Mouse (Mus musculus) limb, embryonic 13.5 days (tissue): ENCODE measurements at regions not wholly inside any gene's neighbourhood (a gene's known extent, or its start where the extent isn't known, plus 50 kb on each side); places are given as distances from the start of the nearest gene placed in this dataset.
"Not testable (repeated sequence)": the region's sequence is repeated elsewhere in the genome, so short reads cannot be mapped to it uniquely, and the experiment has no call there.

Experiments used
- ATAC-seq: fragments of 200-750 bp; cut with Nextera tagmentation; 2 replicates; pipeline ENCODE4 v1.8.0; 2017; ENCODE audit warnings: low read depth, moderate number of reproducible peaks, moderate TSS enrichment; ENCODE audit not compliant: low FRiP score
- H3K27ac ChIP-seq: fragments of 300-500 bp; sonication (generic); 2 replicates; pipeline ENCODE4 v1.5.1; 2015; ENCODE audit warnings: inconsistent platforms, mild to moderate bottlenecking, moderate library complexity
- H3K27me3 ChIP-seq: fragments of 300-500 bp; sonication (generic); 2 replicates; pipeline ENCODE4 v1.6.1; 2015; ENCODE audit warnings: mild to moderate bottlenecking, inconsistent platforms
- H3K36me3 ChIP-seq: fragments of 300-500 bp; sonication (generic); 2 replicates; pipeline ENCODE4 v1.6.1; 2015; ENCODE audit warnings: inconsistent platforms, mild to moderate bottlenecking, moderate library complexity
- H3K4me1 ChIP-seq: fragments of 300-500 bp; sonication (generic); 2 replicates; pipeline ENCODE4 v1.6.1; 2015; ENCODE audit warnings: inconsistent platforms
- H3K4me2 ChIP-seq: fragments of 300-500 bp; sonication (generic); replicated peaks from 2 replicates; pipeline ENCODE4 v1.6.1; 2015; ENCODE audit warnings: inconsistent platforms, mild to moderate bottlenecking, moderate library complexity
- H3K4me3 ChIP-seq: fragments of 300-500 bp; sonication (generic); 2 replicates; pipeline ENCODE4 v1.5.1; 2015; ENCODE audit warnings: moderate library complexity, mild to moderate bottlenecking, inconsistent platforms
- H3K9ac ChIP-seq: fragments of 300-500 bp; sonication (generic); 2 replicates; pipeline ENCODE4 v1.6.1; 2015; ENCODE audit warnings: mild to moderate bottlenecking, inconsistent platforms
- H3K9me3 ChIP-seq: fragments of 300-500 bp; sonication (generic); 2 replicates; pipeline ENCODE4 v1.6.1; 2016; ENCODE audit warnings: inconsistent platforms
- WGBS: fragments of 180-500 bp; shearing (Covaris S2); methylation state at CpG from one replicate; pipeline ENCODE4 v1.1.7; 2015; 5-methylcytosine and 5-hydroxymethylcytosine counted together

DNA sequence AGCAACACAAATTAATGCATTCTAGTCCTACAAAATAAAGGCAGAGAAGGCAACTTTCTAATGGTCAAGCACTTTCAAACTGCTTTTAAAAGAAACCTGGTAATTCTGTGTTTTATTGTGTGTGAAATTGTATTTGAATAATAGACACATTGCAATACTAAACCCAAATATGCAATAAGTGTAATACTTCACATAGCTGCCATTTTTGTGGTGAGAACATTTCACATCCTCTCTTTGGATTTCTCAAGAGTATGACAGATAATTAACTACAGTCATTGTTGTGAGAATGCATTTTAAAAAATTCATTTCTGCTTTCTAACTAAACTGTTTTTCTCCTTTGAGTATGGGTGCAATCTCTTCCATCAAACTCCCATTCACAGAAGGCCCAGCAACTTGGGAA lies 256.4 kb downstream of the Sema3d start:
- H3K4me2 ChIP-seq: no peak overlapping the region
- ATAC-seq: no peak
- H3K9me3 ChIP-seq: no peaks in the 10 kb centered on the region
- no peaks in the 10 kb centered on the region for H3K36me3 ChIP-seq
- no peak overlapping the region for H3K27ac ChIP-seq
- H3K27me3 ChIP-seq: no peaks in the 10 kb centered on the region
- H3K4me3 ChIP-seq: no peak overlapping the region
- H3K4me1 ChIP-seq: peaks cover 17% of the 10 kb centered on the region
- H3K9ac ChIP-seq: no peak overlapping the region

DNA sequence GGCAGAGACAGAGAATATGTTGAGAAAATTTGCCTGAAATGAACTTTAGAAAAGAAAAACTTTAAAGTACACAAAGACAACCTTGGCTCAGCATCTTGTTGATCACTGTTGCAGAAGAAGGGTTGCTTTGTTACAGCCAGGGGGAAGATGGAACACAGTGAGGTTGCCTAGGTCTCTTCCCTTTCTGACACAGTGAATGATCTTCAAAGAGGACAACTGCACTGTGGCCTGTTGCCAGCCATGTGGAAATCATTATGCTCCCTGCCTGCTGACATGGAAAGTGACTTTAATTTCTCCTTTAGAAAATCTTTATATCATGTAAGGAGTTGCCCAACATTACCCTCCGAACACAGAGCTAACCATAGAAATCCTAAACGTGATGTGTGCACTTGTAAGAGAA lies 263.1 kb downstream of the Sema3d start:
- H3K9ac ChIP-seq: no peak overlapping the region
- H3K9me3 ChIP-seq: no peaks in the 10 kb centered on the region
- no peaks in the 10 kb centered on the region for H3K36me3 ChIP-seq
- WGBS: 47% methylated on average over 2 of the region's 2 CpGs
- H3K4me3 ChIP-seq: no peak overlapping the region
- no peaks in the 10 kb centered on the region for H3K27me3 ChIP-seq
- peaks cover 6% of the 10 kb centered on the region; the same call in 1 of the 2 replicates for H3K4me1 ChIP-seq
- H3K4me2 ChIP-seq: no peak overlapping the region
- no peak overlapping the region for H3K27ac ChIP-seq
- ATAC-seq: no peak

DNA sequence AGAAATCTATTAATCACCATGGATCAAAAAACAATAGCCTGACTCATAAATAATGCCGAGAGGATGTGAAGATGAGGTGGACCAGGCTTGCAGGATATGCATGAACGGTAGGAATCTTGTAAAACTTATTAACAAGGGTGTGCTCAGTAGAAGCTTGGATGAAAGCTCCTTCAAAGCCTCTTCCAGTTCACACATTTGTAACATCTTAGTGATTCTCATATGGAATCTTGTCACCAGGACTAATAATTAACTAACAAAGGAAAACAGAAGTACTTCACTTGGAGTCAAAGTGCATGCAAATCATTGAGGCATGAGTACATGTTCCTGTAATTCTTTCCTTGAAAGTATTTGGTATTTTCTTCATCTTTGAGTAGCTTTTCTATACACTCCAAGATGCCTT lies 290.5 kb downstream of the Sema3d start:
- Histone ChIP-seq H3K36me3 (no peaks in the 10 kb centered on the region), H3K27ac (no peak overlapping the region), H3K4me2 (no peak overlapping the region), H3K4me1 (peaks cover 7% of the 10 kb centered on the region; the same call in 1 of the 2 replicates), H3K27me3 (no peaks in the 10 kb centered on the region), H3K4me3 (no peak overlapping the region), H3K9me3 (no peaks in the 10 kb centered on the region), H3K9ac (no peak overlapping the region)
- ATAC-seq: no peak
- WGBS: 68% methylated on average over 2 of the region's 2 CpGs

- WGBS: 61% methylated on average over 4 of the region's 4 CpGs
- no peak overlapping the region for H3K4me2 ChIP-seq
- H3K4me3 ChIP-seq: no peak overlapping the region
- H3K4me1 ChIP-seq: peaks cover 7% of the 10 kb centered on the region; the same call in 1 of the 2 replicates
- H3K9ac ChIP-seq: no peak overlapping the region
- H3K36me3 ChIP-seq: no peaks in the 10 kb centered on the region
- no peak overlapping the region for H3K27ac ChIP-seq
- ATAC-seq: no peak
- no peaks in the 10 kb centered on the region for H3K9me3 ChIP-seq
- no peaks in the 10 kb centered on the region for H3K27me3 ChIP-seq
These were observed 290.9 kb downstream of the Sema3d start for GRCm38 (mm10) chr5:12674134-12674533.

GRCm38 (mm10) chr5:12676712-12677111 lies 293.5 kb downstream of the Sema3d start:
- Histone ChIP-seq H3K9me3 (no peaks in the 10 kb centered on the region), H3K27me3 (no peaks in the 10 kb centered on the region), H3K9ac (no peak overlapping the region), H3K4me3 (no peak overlapping the region), H3K4me2 (no peak overlapping the region), H3K36me3 (no peaks in the 10 kb centered on the region), H3K4me1 (peaks cover 7% of the 10 kb centered on the region; the same call in 1 of the 2 replicates), H3K27ac (no peak overlapping the region)
- WGBS: 17% methylated on average over 3 of the region's 3 CpGs
- no peak; the same call in 1 of the 2 replicates for ATAC-seq

DNA sequence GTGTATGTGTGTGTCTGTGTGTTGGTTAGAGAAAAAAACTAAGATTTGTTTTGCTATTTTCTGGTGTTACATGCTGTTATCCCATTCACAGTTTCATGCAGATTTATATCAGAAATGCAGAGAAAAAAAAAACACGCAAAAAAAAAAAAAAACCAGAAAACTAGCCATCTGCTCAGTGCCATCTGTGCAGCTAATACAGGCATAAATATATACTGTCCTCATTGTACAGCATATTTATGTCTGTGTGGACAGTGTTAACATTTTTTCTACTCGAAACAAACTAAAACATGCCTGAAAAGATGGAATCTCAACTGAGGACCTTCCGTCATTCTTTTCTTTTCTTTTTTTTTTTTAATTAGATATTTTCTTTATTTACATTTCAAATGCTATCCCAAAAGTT lies 331.7 kb downstream of the Sema3d start:
- H3K27me3 ChIP-seq: no peaks in the 10 kb centered on the region
- no peak for ATAC-seq
- H3K27ac ChIP-seq: no peak overlapping the region
- H3K9ac ChIP-seq: no peak overlapping the region
- H3K4me3 ChIP-seq: no peak overlapping the region
- no peak overlapping the region for H3K4me2 ChIP-seq
- no peaks in the 10 kb centered on the region for H3K4me1 ChIP-seq
- WGBS: 87% methylated on average over 3 of the region's 3 CpGs
- H3K36me3 ChIP-seq: peaks cover 5% of the 10 kb centered on the region
- peaks cover 15% of the 10 kb centered on the region for H3K9me3 ChIP-seq

DNA sequence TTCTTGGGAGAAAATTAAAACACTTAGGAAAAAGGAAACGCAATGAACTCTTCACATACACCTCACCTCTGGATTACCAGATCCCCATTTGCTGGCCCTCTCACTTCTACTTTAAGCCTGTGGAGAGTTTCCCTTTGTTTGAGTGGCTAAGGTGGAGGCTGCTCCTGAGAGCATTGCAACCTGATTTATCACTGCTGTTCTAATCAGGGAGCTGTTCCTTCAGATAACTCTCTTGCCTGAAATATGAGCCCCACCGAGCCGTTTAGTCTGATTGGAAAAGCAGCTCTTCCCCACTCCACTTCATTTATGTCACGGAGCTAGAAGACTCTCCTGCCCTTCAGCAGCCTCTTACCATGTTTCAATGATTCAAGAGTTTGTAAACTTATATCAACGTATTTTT lies 368.3 kb downstream of the Sema3d start:
- Histone ChIP-seq H3K27ac (no peak overlapping the region), H3K27me3 (no peaks in the 10 kb centered on the region), H3K4me1 (peaks cover 2% of the 10 kb centered on the region; the same call in 1 of the 2 replicates), H3K9me3 (no peaks in the 10 kb centered on the region), H3K9ac (no peak overlapping the region), H3K4me3 (no peak overlapping the region), H3K36me3 (no peaks in the 10 kb centered on the region), H3K4me2 (no peak overlapping the region)
- WGBS: 21% methylated on average over 5 of the region's 5 CpGs
- ATAC-seq: no peak

GRCm38 (mm10) chr5:12759634-12760033 lies 365.6 kb upstream of the Sema3a start:
- no peak overlapping the region for H3K9ac ChIP-seq
- H3K27me3 ChIP-seq: no peaks in the 10 kb centered on the region
- H3K36me3 ChIP-seq: no peaks in the 10 kb centered on the region
- H3K9me3 ChIP-seq: no peaks in the 10 kb centered on the region
- H3K4me2 ChIP-seq: no peak overlapping the region
- no peak overlapping the region for H3K27ac ChIP-seq
- H3K4me3 ChIP-seq: no peak overlapping the region
- ATAC-seq: no peak
- H3K4me1 ChIP-seq: no peaks in the 10 kb centered on the region

DNA sequence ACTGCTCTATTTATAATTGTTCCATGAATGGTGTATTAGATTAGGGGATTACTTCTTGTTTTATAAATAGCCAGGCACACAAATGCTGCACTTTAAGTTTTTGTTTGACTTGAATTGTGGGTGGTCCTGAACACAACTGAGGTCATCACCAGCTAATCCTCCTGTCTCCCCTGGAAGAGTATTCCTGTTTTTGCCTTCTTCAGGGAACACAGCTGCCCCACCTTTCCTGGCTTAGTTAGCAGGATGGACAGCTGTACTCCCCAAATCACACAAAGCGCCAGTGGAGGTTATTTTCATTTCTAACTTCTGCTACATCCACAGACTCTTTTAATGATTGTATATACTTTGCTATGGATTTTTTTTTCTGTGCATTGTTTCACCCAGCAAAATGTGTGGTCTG lies 357.8 kb upstream of the Sema3a start:
- no peak for ATAC-seq
- no peak overlapping the region for H3K27ac ChIP-seq
- no peaks in the 10 kb centered on the region for H3K9me3 ChIP-seq
- H3K4me2 ChIP-seq: no peak overlapping the region
- 81% methylated on average over 1 of the region's 1 CpGs for WGBS
- no peaks in the 10 kb centered on the region for H3K36me3 ChIP-seq
- H3K9ac ChIP-seq: no peak overlapping the region
- H3K4me3 ChIP-seq: no peak overlapping the region
- H3K4me1 ChIP-seq: no peaks in the 10 kb centered on the region
- H3K27me3 ChIP-seq: no peaks in the 10 kb centered on the region

DNA sequence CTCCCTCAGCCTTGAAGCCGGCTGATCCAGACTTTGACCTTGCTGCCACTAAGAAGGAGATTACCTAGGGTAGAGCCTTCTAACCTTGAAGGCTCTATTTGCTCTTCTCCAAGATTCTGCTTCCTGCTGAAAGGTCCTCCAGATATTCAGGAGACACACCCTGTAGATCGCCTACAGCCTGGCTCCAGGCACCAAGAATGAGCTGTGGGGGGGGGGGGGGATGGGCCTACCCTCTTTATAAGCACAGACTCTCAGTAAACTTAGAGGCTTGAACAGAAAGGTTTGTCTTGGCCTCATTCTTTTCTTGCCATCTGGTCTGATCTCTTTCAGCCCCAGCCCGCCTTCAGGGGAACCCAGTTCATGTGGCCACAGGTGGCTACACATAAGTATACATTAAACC lies 342.5 kb upstream of the Sema3a start:
- Histone ChIP-seq H3K9ac (no peak overlapping the region), H3K27me3 (no peaks in the 10 kb centered on the region), H3K4me3 (no peak overlapping the region), H3K36me3 (no peaks in the 10 kb centered on the region), H3K27ac (no peak overlapping the region), H3K4me2 (no peak overlapping the region), H3K4me1 (no peaks in the 10 kb centered on the region), H3K9me3 (peaks cover 8% of the 10 kb centered on the region)
- 88% methylated on average over 3 of the region's 3 CpGs for WGBS
- ATAC-seq: no peak

GRCm38 (mm10) chr5:12808729-12809128 lies 316.5 kb upstream of the Sema3a start:
- no peak overlapping the region for H3K4me2 ChIP-seq

DNA sequence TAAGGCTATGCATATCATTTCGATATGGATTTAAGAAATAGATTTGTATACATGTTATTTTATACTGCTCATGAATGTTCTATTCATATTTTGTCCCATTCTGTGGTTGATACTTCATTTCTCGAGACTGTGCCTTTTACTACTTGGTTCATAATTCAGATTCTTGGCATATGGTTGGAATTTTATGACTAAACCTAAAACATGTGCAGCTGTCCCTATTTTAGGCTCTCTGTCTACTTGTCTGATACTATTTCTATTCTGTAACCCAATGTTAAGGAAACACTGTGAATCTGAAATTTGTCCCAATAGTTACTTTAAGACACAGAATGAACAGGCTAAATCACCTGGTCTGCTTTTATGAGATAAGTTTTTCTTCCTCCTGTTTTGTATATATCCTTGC lies 315.3 kb upstream of the Sema3a start:
- no peak overlapping the region for H3K9ac ChIP-seq
- 49% methylated on average over 2 of the region's 2 CpGs for WGBS
- ATAC-seq: no peak
- no peak overlapping the region for H3K4me3 ChIP-seq
- H3K4me2 ChIP-seq: no peak overlapping the region
- H3K4me1 ChIP-seq: no peaks in the 10 kb centered on the region
- no peaks in the 10 kb centered on the region for H3K36me3 ChIP-seq
- no peaks in the 10 kb centered on the region for H3K27me3 ChIP-seq
- H3K27ac ChIP-seq: no peak overlapping the region
- no peaks in the 10 kb centered on the region for H3K9me3 ChIP-seq

More at GRCm38 (mm10) chr5:12808729-12809128, 316.5 kb upstream of the Sema3a start:
- Histone ChIP-seq H3K4me1 (no peaks in the 10 kb centered on the region), H3K36me3 (no peaks in the 10 kb centered on the region), H3K27ac (no peak overlapping the region), H3K9me3 (no peaks in the 10 kb centered on the region), H3K9ac (no peak overlapping the region), H3K4me3 (no peak overlapping the region), H3K27me3 (no peaks in the 10 kb centered on the region)
- no peak for ATAC-seq
- 77% methylated on average over 1 of the region's 1 CpGs for WGBS

- not testable (repeated sequence) for H3K4me2 ChIP-seq, ATAC-seq, H3K27me3 ChIP-seq, H3K9ac ChIP-seq, H3K36me3 ChIP-seq, H3K4me1 ChIP-seq, H3K27ac ChIP-seq, H3K4me3 ChIP-seq
- peaks cover 27% of the 10 kb centered on the region for H3K9me3 ChIP-seq
- WGBS: 86% methylated on average over 3 of the region's 3 CpGs
These were observed 278.0 kb upstream of the Sema3a start for GRCm38 (mm10) chr5:12847207-12847606.
